Mouse (Mus musculus) heart, embryonic 11.5 days (tissue): Measurements from ENCODE around the gene Sclt1. TPM values are rescaled to one million over a fixed set of nuclear protein-coding genes. Genes with fewer than 3 reads are reported as not detected.

Experiments used
- ATAC-seq: fragments of 200-750 bp; cut with Nextera tagmentation; replicated peaks from 2 replicates; pipeline ENCODE4 v1.8.0; 2017; ENCODE audit warnings: moderate library complexity; ENCODE audit not compliant: insufficient number of reproducible peaks, low FRiP score, low TSS enrichment
- H3K27ac ChIP-seq: fragments of 300-500 bp; sonication (generic); 2 replicates; pipeline ENCODE4 v1.5.1; 2014; ENCODE audit warnings: mild to moderate bottlenecking, low read depth, low read length
- H3K27me3 ChIP-seq: fragments of 300-500 bp; sonication (generic); 2 replicates; pipeline ENCODE4 v1.6.1; 2014; ENCODE audit warnings: mild to moderate bottlenecking, low read length, mixed read lengths; ENCODE audit not compliant: control insufficient read depth, insufficient read depth
- H3K36me3 ChIP-seq: fragments of 300-500 bp; sonication (generic); 2 replicates; pipeline ENCODE4 v1.6.1; 2014; ENCODE audit warnings: mild to moderate bottlenecking, low read length, moderate library complexity, mixed read lengths; ENCODE audit not compliant: control insufficient read depth, insufficient read depth
- H3K4me1 ChIP-seq: fragments of 300-500 bp; sonication (generic); 2 replicates; pipeline ENCODE4 v1.6.1; 2014; ENCODE audit warnings: low read length; ENCODE audit not compliant: control insufficient read depth, insufficient read depth
- H3K4me2 ChIP-seq: fragments of 300-500 bp; sonication (generic); 2 replicates; pipeline ENCODE4 v1.6.1; 2014; ENCODE audit warnings: mild to moderate bottlenecking, moderate library complexity
- H3K4me3 ChIP-seq: fragments of 300-500 bp; sonication (generic); 2 replicates; pipeline ENCODE4 v1.5.1; 2014; ENCODE audit warnings: low read depth, low read length
- H3K9ac ChIP-seq: fragments of 300-500 bp; sonication (generic); 2 replicates; pipeline ENCODE4 v1.6.1; 2014; ENCODE audit warnings: mild to moderate bottlenecking, low read depth, low read length, moderate library complexity
- H3K9me3 ChIP-seq: fragments of 300-500 bp; sonication (generic); replicated peaks from 2 replicates; pipeline ENCODE4 v1.6.1; 2016; ENCODE audit warnings: low read length; ENCODE audit not compliant: control insufficient read depth
- WGBS: fragments of 180-500 bp; shearing (Covaris S2); extraction: QIAGEN DNeasy Blood & Tissue Kit; methylation state at CpG from one replicate; pipeline ENCODE4 v1.1.7; 2014; ENCODE audit not compliant: insufficient replicate concordance; 5-methylcytosine and 5-hydroxymethylcytosine counted together
- polyA plus RNA-seq: library from polyadenylated mRNA; unstranded; fragments of >200 nt; fragmentation: Nextera tagmentation; extraction: Ambion mirVana; gene quantifications from 2 replicates; pipeline ENCODE4 v1.2.1, GENCODE M21; 2014

Gene Sclt1
- polyA plus RNA-seq, 1 experiment from 2014 or later: 12.1 TPM

- H3K4me3 ChIP-seq: no peak overlapping the region
- H3K9me3 ChIP-seq: no peaks in the 10 kb centered on the region
- WGBS: 58% methylated on average over 5 of the region's 5 CpGs
- H3K4me1 ChIP-seq: peaks cover 25% of the 10 kb centered on the region
- H3K36me3 ChIP-seq: peaks cover 4% of the 10 kb centered on the region; the same call in 1 of the 2 replicates
- no peak for ATAC-seq
- H3K27me3 ChIP-seq: no peaks in the 10 kb centered on the region
- no peak overlapping the region for H3K4me2 ChIP-seq
- no peak overlapping the region for H3K9ac ChIP-seq
- no peak overlapping the region for H3K27ac ChIP-seq
These were observed 138.8 kb downstream of the Sclt1 start for GRCm38 (mm10) chr3:41603470-41604019.

- 74% methylated on average over 10 of the region's 10 CpGs for WGBS
- no peak overlapping the region for H3K9ac ChIP-seq
- no peaks in the 10 kb centered on the region for H3K27me3 ChIP-seq
- no peak overlapping the region for H3K4me2 ChIP-seq
- H3K9me3 ChIP-seq: no peaks in the 10 kb centered on the region
- peaks cover 4% of the 10 kb centered on the region; the same call in 1 of the 2 replicates for H3K36me3 ChIP-seq
- no peak overlapping the region for H3K4me3 ChIP-seq
- peaks cover 25% of the 10 kb centered on the region for H3K4me1 ChIP-seq
- H3K27ac ChIP-seq: no peak overlapping the region
- ATAC-seq: no peak
These were observed 139.4 kb downstream of the Sclt1 start for GRCm38 (mm10) chr3:41602933-41603332.

DNA sequence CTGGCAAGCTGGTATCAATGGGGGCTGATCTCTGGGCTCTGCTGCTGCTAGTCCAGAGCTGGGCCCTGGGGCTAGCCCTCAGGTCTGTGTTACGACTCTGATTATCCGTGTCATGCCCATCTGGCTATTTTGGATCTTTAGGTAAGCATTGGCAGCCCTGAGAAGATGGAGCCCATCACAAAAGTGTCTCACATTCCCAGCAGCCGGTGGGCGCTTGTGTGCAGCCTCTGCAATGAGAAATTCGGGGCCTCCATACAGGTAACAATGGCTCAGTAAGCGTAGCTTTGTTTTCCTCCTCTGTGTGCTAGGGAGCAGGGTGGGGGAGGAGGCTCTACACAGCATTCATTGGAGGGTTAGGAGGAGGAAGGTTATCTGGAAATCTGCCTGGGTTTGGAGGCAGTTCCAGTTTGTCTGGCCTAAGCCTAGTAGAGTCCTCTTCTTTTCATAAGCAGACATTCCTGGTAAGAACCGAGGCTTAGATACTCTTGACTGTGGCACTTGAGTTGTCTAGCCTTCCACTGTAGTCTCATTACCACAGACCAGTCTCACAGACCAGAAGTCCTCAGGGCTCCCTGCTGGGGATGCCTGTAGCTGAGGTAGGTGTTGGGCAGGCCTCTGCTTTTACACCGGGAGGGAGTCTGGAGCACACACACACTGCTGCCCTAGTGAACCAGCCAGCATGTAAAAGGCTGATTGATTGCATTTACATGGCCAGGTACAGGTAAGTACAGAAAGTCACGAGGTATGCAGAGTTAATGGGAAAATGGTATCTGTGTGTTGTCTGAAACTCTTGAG lies 140.9 kb downstream of the Sclt1 start:
- Histone ChIP-seq H3K9me3 (no peaks in the 10 kb centered on the region), H3K4me2 (no peak overlapping the region), H3K9ac (no peak overlapping the region), H3K36me3 (peaks cover 7% of the 10 kb centered on the region; the same call in 1 of the 2 replicates), H3K27me3 (no peaks in the 10 kb centered on the region), H3K27ac (no peak overlapping the region), H3K4me1 (peaks cover 25% of the 10 kb centered on the region), H3K4me3 (no peak overlapping the region)
- WGBS: 82% methylated on average over 9 of the region's 9 CpGs
- no peak for ATAC-seq

- 0 out of 2 replicates have a peak, but pooled peaks have one; percentile 39 for ATAC-seq
- Histone ChIP-seq H3K4me2 (no peak overlapping the region), H3K4me3 (no peak overlapping the region), H3K9ac (no peak overlapping the region), H3K27ac (peak overlapping the region; percentile 37), H3K4me1 (peaks cover 18% of the 10 kb centered on the region), H3K9me3 (no peaks in the 10 kb centered on the region), H3K36me3 (peaks cover 6% of the 10 kb centered on the region; the same call in 1 of the 2 replicates), H3K27me3 (no peaks in the 10 kb centered on the region)
- WGBS: 69% methylated on average over 14 of the region's 14 CpGs
These were observed 142.3 kb downstream of the Sclt1 start for GRCm38 (mm10) chr3:41599806-41600589.

GRCm38 (mm10) chr3:41599226-41599625 lies 143.1 kb downstream of the Sclt1 start:
- no peak overlapping the region for H3K4me2 ChIP-seq
- H3K9me3 ChIP-seq: no peaks in the 10 kb centered on the region
- WGBS: 90% methylated on average over 10 of the region's 10 CpGs
- peak overlapping the region; percentile 37; the same call in 1 of the 2 replicates for H3K27ac ChIP-seq
- H3K9ac ChIP-seq: no peak overlapping the region
- ATAC-seq: no peak
- no peak overlapping the region for H3K4me3 ChIP-seq
- no peaks in the 10 kb centered on the region for H3K27me3 ChIP-seq
- H3K4me1 ChIP-seq: peaks cover 18% of the 10 kb centered on the region
- peaks cover 6% of the 10 kb centered on the region; the same call in 1 of the 2 replicates for H3K36me3 ChIP-seq

DNA sequence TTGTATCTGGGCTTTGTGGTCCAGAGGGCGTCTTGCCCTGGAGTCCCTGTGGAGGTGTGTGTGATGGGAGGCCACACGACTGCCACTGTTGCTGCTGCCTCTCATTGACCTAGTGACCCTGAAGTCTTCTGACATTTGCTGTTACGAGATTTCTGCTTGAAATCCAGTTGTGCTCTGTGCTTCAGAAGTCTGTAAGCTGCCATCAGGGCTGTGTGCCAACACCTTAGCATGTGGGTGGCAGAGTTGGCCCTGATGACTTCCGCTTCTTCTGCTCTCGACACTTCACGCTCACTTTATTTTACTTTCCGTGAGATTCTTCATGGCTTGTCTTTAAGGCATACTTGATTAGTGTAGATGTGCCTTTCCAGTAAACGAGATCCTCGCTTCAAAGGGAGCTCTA lies 143.9 kb downstream of the Sclt1 start:
- WGBS: 69% methylated on average over 9 of the region's 9 CpGs
- Histone ChIP-seq H3K4me1 (peaks cover 13% of the 10 kb centered on the region), H3K27ac (no peak overlapping the region), H3K9ac (no peak overlapping the region), H3K27me3 (no peaks in the 10 kb centered on the region), H3K4me2 (no peak overlapping the region), H3K9me3 (no peaks in the 10 kb centered on the region), H3K36me3 (peaks cover 13% of the 10 kb centered on the region), H3K4me3 (no peak overlapping the region)
- no peak for ATAC-seq

DNA sequence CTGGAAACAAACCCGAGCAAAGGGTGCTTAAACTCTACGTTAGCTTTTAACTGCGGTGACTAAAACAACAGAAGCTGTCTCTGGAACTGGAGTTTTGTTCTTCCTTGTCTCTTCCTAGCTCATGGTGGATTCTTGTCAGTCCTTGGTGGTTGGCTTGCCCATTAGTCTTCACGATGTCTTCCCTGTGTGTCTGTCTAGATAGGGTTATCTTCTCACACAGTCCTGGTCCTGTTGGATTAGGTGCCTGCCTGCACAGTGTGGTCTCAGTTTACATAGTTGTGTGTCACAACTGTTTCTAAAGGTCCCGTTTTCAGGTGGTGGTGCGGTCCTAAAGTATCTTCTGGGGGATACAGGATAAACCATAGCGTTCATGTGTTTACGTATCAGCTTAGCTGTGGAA lies 145.3 kb downstream of the Sclt1 start:
- H3K9me3 ChIP-seq: no peaks in the 10 kb centered on the region
- no peaks in the 10 kb centered on the region for H3K27me3 ChIP-seq
- H3K36me3 ChIP-seq: peaks cover 13% of the 10 kb centered on the region
- H3K9ac ChIP-seq: no peak overlapping the region
- no peak overlapping the region for H3K4me2 ChIP-seq
- H3K4me3 ChIP-seq: no peak overlapping the region
- peaks cover 7% of the 10 kb centered on the region for H3K4me1 ChIP-seq
- ATAC-seq: no peak
- H3K27ac ChIP-seq: no peak overlapping the region
- 86% methylated on average over 8 of the region's 8 CpGs for WGBS

DNA sequence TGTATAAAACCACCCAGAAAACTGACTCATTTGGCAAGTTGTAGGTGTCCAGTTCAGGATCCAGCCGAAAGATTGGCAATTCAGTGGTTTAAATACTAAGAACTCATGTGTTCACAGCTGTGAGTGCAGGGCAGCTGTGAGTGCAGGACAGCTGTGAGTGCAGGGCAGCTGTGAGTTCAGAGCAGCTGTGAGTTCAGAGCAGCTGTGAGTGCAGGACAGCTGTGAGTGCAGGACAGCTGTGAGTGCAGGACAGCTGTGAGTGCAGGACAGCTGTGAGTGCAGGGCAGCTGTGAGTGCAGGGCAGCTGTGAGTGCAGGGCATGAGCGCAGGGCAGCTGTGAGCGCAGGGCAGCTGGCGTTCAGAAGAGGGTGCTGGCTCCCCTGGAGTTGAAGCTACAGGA lies 147.3 kb downstream of the Sclt1 start:
- H3K36me3 ChIP-seq: peaks cover 13% of the 10 kb centered on the region

More for the DNA sequence above, 147.3 kb downstream of the Sclt1 start:
- WGBS: 93% methylated on average over 4 of the region's 4 CpGs
- H3K4me2 ChIP-seq: no peak overlapping the region
- H3K9ac ChIP-seq: no peak overlapping the region
- H3K4me3 ChIP-seq: no peak overlapping the region
- ATAC-seq: no peak
- H3K27me3 ChIP-seq: no peaks in the 10 kb centered on the region
- H3K4me1 ChIP-seq: peaks cover 7% of the 10 kb centered on the region
- no peaks in the 10 kb centered on the region for H3K9me3 ChIP-seq
- no peak overlapping the region for H3K27ac ChIP-seq
